Mouse (Mus musculus) megakaryocyte, adult 5-6 weeks (primary cell): ENCODE measurements around the gene Sugp2. TPM values are rescaled to one million over a fixed set of nuclear protein-coding genes. Genes with fewer than 3 reads are reported as not detected.

Source experiments
- ATAC-seq: 2 replicates; pipeline ENCODE4 v1.8.0; 2016; ENCODE audit warnings: mild to moderate bottlenecking, inconsistent platforms; ENCODE audit not compliant: poor library complexity, severe bottlenecking
- total RNA-seq, 2 experiments: library from RNA; stranded (forward) in 1 of 2; stranded (reverse) in 1 of 2; fragments of 153-499, 151-499 nt in 1 of 2; fragments of 221-1000, 200-1000 nt in 1 of 2; gene quantifications; 2 replicates each; pipeline versions ENCODE4 v1.2.3 to v1.2.4; 2015 to 2017

The Sugp2 gene
- total RNA-seq, 2 experiments from 2014 or later: 23.1 to 24.1 TPM

DNA sequence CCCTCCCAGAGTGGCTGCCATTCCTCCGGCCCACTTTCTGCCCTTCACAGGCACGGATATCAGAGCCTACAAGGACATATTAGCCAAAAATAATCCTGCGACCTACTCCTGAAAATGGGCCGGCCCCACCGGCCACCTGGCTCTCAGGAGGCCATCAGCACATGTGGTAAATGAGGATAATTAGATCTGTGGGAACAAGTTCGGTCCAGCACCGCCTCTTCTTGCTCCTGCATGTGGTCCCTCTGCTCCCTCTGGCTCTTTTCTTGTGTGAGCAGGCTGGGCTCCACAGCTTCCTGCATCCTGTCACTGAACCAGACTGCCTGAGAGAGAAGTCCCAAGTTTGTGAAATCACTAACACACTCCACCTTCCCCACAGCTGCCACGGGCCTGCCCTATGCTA, 45.2 kb downstream of the Sugp2 start:
- ATAC-seq: no peak

DNA sequence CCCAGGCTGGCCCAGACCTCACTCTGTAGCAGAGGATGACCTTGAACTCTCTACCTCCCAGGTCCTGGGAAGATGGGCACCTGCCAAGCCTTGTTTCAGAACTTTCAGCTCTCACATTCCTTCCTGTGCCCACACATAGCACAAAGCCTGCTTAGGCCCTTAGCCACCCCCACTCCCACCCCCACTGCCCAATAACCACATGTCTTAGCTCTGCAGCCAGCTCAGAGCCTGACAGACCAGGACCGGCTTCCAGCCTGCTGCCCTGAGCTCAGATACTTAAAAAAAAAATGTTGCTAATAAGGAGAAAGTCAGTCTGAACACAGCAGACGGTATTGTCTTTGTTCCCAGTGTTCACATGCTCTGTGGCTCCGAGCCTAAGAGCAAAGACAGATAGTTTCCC, 47.0 kb downstream of the Sugp2 start:
- no peak for ATAC-seq

DNA sequence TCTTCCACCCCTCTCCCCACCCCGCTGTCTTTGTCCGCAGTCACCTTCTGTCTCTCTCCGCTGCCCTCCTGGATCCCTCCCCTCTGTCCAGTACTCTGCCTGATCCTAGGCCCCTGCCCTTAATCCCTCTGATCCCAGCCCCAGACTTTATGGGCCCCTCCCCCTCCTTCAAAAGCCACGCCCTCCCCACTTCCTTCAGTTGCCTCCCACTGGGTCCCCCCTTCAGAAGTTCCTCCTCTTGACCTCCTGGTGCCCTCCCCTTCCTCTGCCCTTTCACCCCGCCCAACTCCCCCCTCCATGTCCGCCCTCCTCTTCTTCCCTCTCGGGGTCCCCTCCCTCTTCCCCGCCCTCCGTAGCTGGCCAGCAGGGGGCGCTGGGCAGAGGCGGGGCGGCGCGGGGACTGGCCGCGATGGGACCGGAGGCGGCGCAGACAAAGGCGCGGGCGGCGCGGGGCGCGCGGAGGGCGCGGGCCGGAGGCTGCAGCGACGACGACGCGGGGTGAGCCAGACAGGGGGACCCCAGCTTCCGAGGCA, 48.6 kb downstream of the Sugp2 start, which contains the start of gene Homer3:
Gene Homer3, plus strand, starts transcription at position 225 of the 533 bp plus-strand sequence.
- ATAC-seq: peak; percentile 98

DNA sequence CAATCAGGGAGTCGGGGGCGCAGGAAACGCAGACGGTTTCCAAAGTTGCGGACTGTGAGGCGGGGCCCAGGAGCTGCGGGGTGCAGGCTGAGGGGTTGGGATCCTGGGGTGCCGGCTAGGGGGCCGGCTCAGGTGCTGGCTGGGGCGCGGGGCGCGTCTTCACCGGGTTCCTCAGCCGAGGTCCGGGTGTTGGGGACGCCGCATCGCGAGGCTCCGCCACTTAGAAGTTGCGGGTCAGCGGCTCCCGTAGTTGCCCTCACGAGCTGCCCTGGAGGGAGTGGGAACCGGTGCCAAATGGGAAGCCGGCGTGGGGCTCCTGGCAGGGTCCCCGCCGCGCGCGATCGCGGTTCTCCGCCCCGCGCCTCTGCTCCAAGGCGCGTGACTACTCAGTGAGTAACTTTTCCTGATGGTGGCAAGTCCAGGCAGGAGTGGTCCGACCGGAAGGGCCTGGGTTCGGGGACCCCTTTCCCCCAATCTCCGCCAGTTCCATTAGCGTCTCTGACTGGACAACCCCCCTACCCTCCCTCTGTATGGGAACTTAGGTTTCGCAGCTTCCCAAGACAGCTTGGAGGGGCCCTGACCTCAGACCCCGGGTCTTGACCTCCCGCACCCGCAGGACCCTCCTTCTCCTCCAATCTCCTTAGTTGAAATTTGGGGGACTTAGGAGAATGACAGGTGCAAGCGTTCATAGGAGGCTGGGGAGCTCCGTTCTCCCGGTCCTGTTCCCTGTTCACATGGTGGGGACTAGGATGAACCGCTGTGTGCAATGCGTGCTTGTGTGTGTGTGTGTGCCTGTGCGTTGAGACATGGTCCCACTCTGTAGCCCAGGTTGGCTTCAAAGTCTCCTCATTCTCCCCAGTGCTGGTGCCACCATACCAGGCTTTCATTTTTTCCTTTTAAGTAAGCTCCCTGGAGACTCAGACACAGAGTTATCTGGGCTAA, 49.4 kb downstream of the Sugp2 start:
- ATAC-seq: peak; percentile 14; the same call in 1 of the 2 replicates

DNA sequence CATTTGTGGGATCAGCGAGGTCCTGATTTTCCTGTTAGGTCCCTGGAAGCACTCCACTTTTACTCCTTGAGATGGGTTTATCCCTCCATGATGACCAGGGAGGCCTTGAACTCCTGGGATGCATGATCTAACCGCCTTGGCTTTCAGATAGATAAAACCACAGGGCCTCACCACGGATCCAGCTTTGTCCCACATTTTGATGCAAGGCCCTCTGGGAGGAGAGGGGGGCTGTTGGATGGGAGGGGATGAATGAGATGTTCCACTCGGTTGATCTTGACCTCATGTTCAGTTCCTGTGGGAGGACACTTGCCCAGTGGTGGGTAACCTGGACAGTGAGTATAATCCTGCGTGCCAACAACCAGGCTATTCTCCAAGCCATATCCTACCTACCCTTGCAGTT, 50.4 kb downstream of the Sugp2 start:
- ATAC-seq: no peak

DNA sequence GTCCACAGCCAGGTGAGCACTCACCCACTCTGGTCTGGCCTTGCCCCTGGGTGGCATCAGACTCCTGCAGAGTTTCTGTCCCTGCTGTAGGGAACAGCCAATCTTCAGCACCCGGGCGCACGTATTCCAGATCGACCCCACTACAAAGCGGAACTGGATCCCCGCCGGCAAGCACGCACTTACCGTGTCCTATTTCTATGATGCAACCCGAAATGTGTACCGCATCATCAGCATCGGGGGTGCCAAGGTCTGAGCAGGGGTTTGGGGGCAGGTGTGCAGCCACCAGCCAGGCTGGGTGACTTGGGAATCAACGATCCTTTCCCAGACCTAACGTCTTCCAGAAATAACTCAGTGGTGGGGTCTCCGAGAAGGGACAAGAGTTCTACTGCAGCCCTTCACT, 51.3 kb downstream of the Sugp2 start:
- ATAC-seq: no peak

DNA sequence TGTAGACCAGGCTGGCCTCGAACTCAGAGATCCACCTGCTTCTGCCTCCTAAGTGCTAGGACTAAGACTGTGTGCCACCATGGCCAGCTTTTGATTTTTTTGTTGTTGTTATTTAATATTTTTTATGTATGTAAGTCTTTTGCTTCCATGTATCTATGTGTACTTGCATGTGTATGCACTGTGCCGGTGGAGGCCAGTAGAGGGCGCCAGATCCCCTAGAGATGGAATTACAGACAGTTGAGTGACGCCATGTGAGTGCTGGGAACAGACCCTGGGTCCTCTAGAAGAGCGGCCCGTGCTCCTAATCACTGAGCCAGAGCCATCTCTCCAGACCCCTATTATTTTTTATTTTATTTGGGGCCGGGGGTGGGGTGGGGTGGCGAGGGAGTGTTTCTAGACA, 52.7 kb downstream of the Sugp2 start:
- ATAC-seq: no peak

DNA sequence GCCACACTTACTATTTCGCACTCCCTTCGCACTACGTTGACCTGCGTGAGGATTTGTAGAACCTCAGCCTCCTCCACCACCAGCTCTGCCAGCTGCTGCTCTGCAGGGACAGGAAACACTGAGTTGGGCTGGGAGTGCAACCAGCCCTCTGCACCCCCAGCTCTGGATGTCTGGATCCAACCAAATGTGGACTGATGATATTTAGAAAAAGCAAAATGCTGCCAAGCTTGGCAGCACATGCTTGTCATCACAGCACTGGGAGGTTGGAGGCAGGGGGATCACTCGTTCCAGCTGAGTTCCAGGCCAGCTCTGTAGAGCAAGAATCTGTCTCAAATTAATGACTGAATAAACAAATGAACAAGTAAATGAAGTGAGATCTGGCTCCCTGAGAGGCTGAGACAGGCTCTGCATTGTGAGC, 60.0 kb downstream of the Sugp2 start:
- no peak for ATAC-seq

DNA sequence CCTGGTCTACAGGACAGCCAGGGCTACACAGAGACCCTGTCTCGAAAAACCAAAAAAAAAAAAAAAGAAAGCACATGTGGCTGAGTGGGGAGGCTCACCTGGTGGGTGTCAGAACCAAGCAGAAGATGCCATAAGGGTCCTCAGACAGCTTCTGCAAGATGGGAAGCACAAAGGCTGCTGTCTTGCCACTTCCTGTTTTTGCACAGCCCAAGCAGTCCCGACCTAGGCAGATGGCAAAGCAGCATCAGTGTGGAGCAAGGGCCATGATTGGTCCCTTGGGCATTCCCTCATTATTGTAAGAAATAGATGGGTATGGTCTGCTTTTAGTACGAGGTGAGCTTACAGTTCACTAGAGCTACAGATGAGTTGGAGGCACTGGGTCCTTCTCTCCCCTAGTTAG, 66.9 kb downstream of the Sugp2 start:
- no peak for ATAC-seq

DNA sequence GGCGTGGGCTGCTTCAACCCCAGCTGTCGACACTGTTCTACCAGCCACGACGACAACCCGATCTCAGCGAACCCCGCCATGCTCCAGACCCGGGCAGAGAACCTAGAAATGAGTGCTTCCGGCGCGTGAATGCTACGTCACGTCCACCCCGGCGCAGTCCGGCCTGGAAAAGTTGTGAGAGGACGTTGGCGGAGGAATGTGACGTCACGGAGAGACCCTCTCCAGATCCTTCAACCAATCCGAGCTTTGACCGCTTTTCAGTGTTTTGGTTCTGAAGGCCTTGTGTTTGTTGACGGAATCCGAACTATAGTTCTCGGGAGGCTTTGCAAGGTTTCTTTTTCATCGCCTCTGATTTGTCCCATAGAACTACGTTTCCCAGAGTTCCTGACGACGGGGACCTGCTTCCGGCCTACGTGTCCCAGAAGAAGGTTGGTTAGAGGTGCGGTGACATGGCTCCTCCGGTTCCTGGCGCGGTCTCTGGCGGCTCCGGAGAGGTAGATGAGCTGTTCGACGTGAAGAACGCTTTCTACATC, 68.4 kb downstream of the Sugp2 start, which contains the start of the genes Ddx49 and Cope:
Gene Ddx49, minus strand, starts transcription at position 132 of the 533 bp plus-strand sequence.
Gene Cope, plus strand, starts transcription at position 161 of the 533 bp plus-strand sequence.
- ATAC-seq: peak; percentile 94

DNA sequence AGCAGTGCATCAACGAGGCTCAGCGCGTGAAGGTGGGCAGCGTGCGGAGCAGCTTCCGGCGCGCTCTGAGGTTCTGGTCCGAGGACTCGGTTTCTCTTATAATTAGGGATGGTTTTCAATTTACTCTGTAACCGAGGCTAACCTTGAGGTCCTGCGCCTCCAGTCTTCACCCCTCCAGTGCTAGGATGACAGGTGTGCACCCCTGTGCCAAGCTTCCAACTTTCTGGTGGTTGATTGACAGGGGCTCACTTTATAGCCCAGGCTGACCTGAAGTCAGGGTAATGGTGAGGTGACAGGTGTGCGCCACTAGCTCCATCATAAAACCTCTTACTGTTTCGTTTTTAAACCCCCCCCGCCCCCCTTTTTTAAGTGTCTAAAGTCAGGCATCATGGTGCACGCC, 68.9 kb downstream of the Sugp2 start:
- ATAC-seq: 0 out of 2 replicates have a peak, but pooled peaks have one; percentile 8

DNA sequence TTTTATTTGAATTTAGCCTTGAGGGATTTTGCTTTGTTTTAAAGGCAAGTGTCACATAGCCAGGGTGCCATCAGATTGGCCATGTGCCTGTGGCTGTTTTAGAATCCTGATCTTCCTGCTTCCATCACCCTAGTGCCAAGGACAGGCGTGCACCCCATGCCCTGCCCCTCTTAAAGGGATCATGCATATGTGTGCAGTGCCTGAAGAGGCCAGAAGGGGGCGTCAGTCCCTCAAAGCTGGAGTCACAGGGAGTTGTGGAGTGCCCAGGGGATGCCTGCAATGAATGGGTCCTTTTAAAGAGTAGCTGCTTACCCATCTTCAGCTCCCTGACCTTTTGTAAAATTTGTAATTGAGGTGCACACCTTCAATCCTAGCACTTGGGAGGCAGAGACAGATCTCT, 75.3 kb downstream of the Sugp2 start:
- no peak for ATAC-seq

DNA sequence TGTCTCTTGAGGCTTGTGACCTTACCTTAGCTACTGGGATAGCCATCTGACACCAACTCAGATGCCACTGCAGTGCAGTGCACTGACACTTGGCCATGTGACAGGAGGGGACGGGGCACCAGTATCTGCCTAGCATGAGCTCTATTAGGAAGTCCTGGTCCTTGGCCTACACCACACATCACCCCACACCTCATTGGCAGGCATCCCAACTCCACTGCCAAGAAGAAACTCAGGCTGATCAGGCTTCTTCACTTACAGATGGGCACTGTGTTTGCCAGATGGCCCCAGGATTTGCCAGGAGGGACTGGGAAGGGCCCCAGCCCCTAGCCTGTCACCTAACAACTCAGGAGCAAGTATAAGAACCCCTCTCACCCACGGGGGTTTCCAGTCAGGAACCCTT, 79.4 kb downstream of the Sugp2 start:
- ATAC-seq: no peak

DNA sequence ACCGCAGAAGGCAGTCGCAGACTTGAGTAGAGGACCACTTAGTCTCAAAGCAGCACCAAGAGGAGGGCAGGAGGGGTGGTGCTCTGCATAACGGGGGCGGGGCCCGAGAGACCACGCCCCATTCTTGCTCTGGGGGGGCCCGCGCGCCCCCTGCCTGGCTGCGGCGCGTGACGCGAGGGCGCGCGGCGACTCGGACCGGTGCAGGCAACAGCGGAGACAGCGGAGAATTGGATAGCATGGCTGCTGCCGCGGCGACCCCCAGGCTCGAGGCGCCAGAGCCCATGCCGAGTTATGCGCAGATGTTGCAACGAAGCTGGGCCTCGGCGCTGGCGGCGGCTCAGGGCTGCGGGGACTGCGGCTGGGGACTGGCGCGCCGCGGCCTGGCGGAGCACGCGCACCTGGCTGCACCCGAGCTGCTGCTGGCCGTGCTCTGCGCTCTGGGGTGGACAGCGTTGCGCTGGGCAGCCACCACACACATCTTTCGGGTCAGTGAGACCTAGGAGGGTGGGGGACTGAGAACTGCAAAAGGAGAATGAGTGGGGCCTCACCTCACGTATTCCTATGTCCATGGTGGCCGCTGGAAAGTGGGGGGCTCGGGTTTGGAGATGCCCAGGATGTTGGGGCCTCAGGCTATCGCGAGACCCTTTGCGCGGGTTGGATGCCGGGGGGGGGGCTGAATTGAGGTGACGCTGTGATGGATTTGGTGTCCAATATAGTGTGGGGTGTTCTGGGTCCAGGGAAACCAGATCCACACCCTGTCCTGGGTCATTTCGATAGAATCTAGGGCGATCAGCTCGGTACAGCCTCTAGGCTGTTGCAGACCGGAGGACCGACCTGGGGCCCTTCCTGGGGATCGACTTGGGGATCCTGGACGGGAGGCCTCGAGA, 81.8 kb downstream of the Sugp2 start, which contains the start of gene Cers1:
Gene Cers1, plus strand, starts transcription at position 152 of the 887 bp plus-strand sequence.
- no peak for ATAC-seq

DNA sequence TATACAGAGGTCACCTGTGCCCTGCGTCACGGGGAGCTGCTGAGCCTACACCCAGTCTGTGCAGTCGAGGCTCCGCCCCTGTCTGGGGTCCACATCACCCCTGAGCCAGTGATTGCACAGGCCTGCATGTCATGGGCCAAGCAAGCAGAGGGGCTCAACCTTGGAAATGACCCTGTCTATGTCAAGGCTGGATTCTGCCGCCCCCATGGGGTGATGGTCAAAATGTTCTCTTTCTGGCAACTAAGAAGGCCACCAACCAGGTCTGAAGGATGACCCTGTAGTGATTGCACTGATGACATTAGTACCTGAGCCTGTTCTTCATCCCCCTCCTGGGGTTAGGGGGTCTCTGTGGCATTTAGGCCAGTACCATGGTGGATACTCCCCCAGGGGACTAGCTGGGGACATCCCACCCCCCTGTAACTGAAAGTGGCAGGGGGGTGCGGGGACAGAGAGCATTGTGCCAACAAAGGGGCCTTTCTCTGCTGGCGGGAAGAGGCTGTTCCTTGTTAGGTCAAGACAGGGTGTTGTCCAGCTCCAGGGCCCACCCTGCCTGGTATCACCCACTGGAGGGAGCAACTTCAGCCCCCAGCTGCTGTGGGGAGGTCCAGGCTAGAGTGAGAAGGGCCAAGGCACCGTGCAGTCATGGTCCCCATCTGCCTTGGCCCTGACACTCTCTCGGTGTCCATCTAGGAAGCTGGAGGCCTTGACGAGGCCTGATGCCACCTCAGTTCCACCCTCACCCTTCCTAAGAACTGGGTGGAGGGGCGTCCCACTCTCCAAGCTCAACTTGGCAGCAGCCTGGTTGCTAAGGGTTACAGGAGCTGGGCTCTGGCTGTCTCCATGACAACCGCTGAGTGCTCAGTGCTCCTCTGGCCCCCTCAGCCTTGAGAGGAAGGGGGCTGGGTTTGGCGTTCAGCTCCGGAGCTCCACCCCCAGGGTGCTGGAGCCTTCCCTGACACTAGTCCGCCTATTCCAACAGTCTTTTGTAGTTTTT, 82.8 kb downstream of the Sugp2 start:
- ATAC-seq: no peak

DNA sequence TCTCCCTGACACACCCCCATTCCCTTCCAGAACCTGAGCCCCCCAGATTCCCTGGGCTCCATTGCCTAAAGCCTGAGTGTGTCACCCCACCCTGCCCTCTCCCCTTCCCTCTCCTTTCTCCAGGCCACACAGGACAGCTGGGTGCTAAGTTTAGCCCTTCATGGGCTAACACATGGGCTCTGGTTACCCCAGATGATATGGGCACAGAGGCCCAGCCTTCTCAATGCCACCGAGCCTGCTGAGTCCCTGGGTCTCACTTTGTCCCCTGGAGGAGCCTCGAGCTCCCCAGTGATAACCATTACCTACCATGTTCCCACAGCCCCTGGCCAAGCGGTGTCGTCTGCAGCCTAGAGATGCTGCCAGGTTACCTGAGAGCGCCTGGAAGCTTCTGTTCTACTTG, 83.8 kb downstream of the Sugp2 start:
- ATAC-seq: no peak

DNA sequence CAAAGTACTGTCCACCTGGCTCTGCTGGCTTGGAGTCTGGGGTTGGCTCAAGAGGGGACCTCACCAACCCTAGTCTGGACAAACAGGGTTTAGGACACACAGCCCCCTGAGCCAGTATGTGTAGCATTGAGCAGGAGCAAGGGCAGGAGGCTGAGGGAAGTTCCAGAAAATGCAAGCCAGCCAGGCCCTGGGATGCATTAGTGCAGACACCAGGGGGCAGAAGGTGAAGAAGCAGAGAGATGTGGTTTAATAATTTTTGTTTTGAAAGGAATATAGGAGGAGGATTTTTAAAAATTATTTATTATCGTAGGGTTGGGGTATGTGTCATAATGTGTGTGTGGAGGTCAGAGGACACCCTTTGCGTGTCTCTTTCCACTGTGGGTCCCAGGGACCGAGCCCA, 89.7 kb downstream of the Sugp2 start:
- no peak for ATAC-seq

DNA sequence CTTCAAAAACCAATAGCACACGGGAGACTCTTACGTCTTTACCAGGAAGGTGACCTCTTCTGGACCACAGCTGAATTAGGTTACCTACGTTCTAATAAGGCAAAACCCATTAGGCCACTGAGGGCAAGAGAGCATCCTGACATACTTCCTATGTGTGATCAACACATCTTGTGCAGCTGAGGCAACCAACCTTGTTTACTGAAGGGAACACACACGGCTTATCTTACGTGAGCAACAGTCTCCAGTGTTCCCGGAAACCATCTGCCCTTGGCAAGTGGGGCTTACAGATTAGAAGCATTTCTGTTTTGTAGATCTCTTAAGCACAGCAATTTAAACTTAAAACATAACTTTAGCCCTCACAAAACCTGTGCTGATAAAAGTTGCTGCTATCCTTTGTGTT, 93.5 kb downstream of the Sugp2 start:
- ATAC-seq: no peak

DNA sequence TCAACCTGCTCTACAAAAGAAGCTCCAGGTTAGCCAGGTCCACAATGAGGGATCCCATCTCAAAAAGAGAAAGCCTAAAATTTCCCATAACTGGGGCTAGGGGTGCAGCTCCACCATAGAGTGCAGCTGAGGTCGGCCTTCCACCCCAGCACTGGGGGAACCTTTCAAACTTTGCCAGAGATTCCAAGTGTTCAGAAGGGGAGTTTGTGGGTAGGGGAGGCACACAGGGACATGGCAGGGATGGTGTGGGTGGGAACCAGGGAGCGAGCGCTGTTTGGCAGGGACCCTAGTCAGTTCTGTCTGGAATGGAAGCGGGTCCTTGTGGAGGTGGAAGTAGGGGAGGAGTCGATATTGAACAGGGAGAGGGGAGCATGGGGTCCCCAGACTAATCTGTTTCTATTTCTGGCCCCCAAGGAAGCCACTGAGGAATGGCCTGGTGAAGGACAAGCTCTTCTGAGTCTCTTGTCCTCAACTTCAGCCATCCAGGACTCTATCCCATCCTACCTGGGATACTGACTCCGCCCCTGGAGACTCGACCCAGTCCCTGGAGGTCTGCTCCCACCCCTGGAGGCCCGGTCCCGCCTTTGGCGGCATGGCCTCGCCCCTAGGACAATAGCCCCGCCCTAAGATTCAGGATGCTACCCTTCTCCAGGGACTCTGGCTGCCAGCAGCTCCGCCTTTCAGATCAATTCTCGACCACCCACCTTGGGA, 95.3 kb downstream of the Sugp2 start, which contains the start of gene Gdf1:
Gene Gdf1, plus strand, starts transcription at position 694 of the 711 bp plus-strand sequence.
- ATAC-seq: no peak
